Comparison of ENCODE assay signal across 25 mouse cellular contexts in genomic region chr13:91990709-91991284, GRCm38 (mm10).
DNase-seq lines count a peak whose midpoint lies in the region; ATAC-seq and TF ChIP-seq lines count a peak whose summit lies in the region.
"Had no signal": no experiment of that assay in that cellular context is flagged by ENCODE, and none has a peak within 500 bp of the region (broad histone marks: within the 10 kb centered on the region; RNA-seq: fewer than 3 reads in every experiment).

No protein-coding gene starts in this region.

- no peak overlapping the region for H3K9ac ChIP-seq in lung, postnatal 0 days (replicated peaks; ENCODE audit: low read depth)
- H3K9ac ChIP-seq in intestine, embryonic 16.5 days (ENCODE audit: low read depth, low read length), result no peak overlapping the region
- H3K9ac ChIP-seq: embryonic facial prominence, embryonic 13.5 days; forebrain, embryonic 12.5 days; forebrain, embryonic 15.5 days; hindbrain, embryonic 15.5 days had no signal

- TF ChIP-seq POLR2A in olfactory bulb, adult 2 months (IDR thresholded peaks at IDR 0.05; ENCODE audit: insufficient read depth, low read depth, low read length), result no peak

- ATAC-seq in lung, postnatal 0 days, result no peak
- peak; percentile 68 for ATAC-seq in common myeloid progenitor, adult 5-6 weeks (replicated peaks; ENCODE audit: low read depth, poor library complexity, severe bottlenecking)
- ATAC-seq in megakaryocyte, adult 5-6 weeks (ENCODE audit: poor library complexity, severe bottlenecking), result peak; percentile 56
- no peak for ATAC-seq in intestine, embryonic 16.5 days
- ATAC-seq: activated CD4-positive, CD25-positive, alpha-beta regulatory T cell, adult 4 months; forebrain, embryonic 15.5 days had no signal

- H3K36me3 ChIP-seq in lung, postnatal 0 days (ENCODE audit: insufficient read depth, low read length), result no peaks in the 10 kb centered on the region
- no peaks in the 10 kb centered on the region for H3K36me3 ChIP-seq in intestine, embryonic 16.5 days (ENCODE audit: control insufficient read depth, insufficient read depth, low read length)
- H3K36me3 ChIP-seq: embryonic facial prominence, embryonic 10.5 days; embryonic facial prominence, embryonic 13.5 days; forebrain, embryonic 12.5 days; forebrain, embryonic 15.5 days; hindbrain, embryonic 15.5 days had no signal

- TF ChIP-seq CTCF in lung, postnatal 0 days (IDR thresholded peaks at IDR 0.05), result no peak
- no peak for TF ChIP-seq CTCF in olfactory bulb, adult 2 months (IDR thresholded peaks at IDR 0.05; ENCODE audit: insufficient read depth, low read depth, low read length)

- no peaks in the 10 kb centered on the region for H3K9me3 ChIP-seq in lung, postnatal 0 days (ENCODE audit: low read length)
- H3K9me3 ChIP-seq in intestine, embryonic 16.5 days (ENCODE audit: control insufficient read depth, low read length), result no peaks in the 10 kb centered on the region
- H3K9me3 ChIP-seq: embryonic facial prominence, embryonic 10.5 days; embryonic facial prominence, embryonic 13.5 days; forebrain, embryonic 15.5 days; hindbrain, embryonic 15.5 days had no signal

- H3K27ac ChIP-seq in lung, postnatal 0 days (ENCODE audit: low read length), result no peak overlapping the region
- H3K27ac ChIP-seq in olfactory bulb, adult 2 months (ENCODE audit: insufficient read depth, low read depth, low read length), result 0 out of 2 replicates have a peak overlapping the region, but pooled peaks have one; percentile 51
- H3K27ac ChIP-seq in intestine, embryonic 16.5 days (ENCODE audit: low read length), result no peak overlapping the region
- H3K27ac ChIP-seq: embryonic facial prominence, embryonic 10.5 days; embryonic facial prominence, embryonic 13.5 days; forebrain, embryonic 12.5 days; forebrain, embryonic 15.5 days; hindbrain, embryonic 15.5 days had no signal

- no peaks in the 10 kb centered on the region for H3K4me1 ChIP-seq in lung, postnatal 0 days (ENCODE audit: insufficient read depth, low read depth, low read length)
- H3K4me1 ChIP-seq in olfactory bulb, adult 2 months (ENCODE audit: control insufficient read depth, insufficient read depth, low read length), result peaks cover 10% of the 10 kb centered on the region; the same call in 1 of the 2 replicates
- H3K4me1 ChIP-seq in intestine, embryonic 16.5 days (ENCODE audit: control insufficient read depth, insufficient read depth, low read length), result no peaks in the 10 kb centered on the region
- H3K4me1 ChIP-seq: embryonic facial prominence, embryonic 10.5 days; embryonic facial prominence, embryonic 13.5 days had no signal

- peak; percentile 19 for DNase-seq in lung, postnatal 0 days (ENCODE audit: low spot score)
- DNase-seq in lung, postnatal 10 days, result no peak
- DNase-seq in testis, postnatal 14 days (ENCODE audit: low spot score), result no peak
- DNase-seq in urinary bladder, adult 2 months (ENCODE audit: low spot score), result no peak
- DNase-seq: adrenal gland, postnatal 10 days; adrenal gland, postnatal 36 days; cerebellum, adult 18-20 months; cerebellum, adult 9-10 months; cerebellum, postnatal 14 days; embryo, embryonic 11 days; gastrocnemius, postnatal 10 days; gastrocnemius, postnatal 36 days; heart, adult 18-20 months had no signal

- H3K4me2 ChIP-seq in lung, postnatal 0 days (replicated peaks; ENCODE audit: low read depth, low read length), result no peak overlapping the region
- H3K4me2 ChIP-seq in intestine, embryonic 16.5 days (ENCODE audit: low read depth, low read length), result no peak overlapping the region
- H3K4me2 ChIP-seq: embryonic facial prominence, embryonic 13.5 days; forebrain, embryonic 12.5 days; forebrain, embryonic 15.5 days; heart, embryonic 11.5 days; hindbrain, embryonic 15.5 days had no signal

- WGBS in lung, postnatal 0 days, result 39% methylated on average over 6 of the region's 6 CpGs
- WGBS in olfactory bulb, adult 2 months, result 52% methylated on average over 6 of the region's 6 CpGs
- 74% methylated on average over 6 of the region's 6 CpGs for WGBS in intestine, embryonic 16.5 days

- H3K27me3 ChIP-seq in lung, postnatal 0 days (replicated peaks; ENCODE audit: insufficient read depth, low read length), result no peaks in the 10 kb centered on the region
- no peaks in the 10 kb centered on the region for H3K27me3 ChIP-seq in intestine, embryonic 16.5 days (replicated peaks; ENCODE audit: control insufficient read depth, insufficient read depth, low read length)
- H3K27me3 ChIP-seq: embryonic facial prominence, embryonic 13.5 days; forebrain, embryonic 12.5 days; forebrain, embryonic 15.5 days; hindbrain, embryonic 15.5 days had no signal

- TF ChIP-seq EP300 in lung, postnatal 0 days (IDR thresholded peaks at IDR 0.05), result no peak

- H3K4me3 ChIP-seq in lung, postnatal 0 days (ENCODE audit: low read depth, low read length), result no peak overlapping the region
- H3K4me3 ChIP-seq in olfactory bulb, adult 2 months (ENCODE audit: insufficient read depth, low read depth, low read length), result no peak overlapping the region
- H3K4me3 ChIP-seq in intestine, embryonic 16.5 days (ENCODE audit: low read length), result no peak overlapping the region
- H3K4me3 ChIP-seq: embryonic facial prominence, embryonic 10.5 days; embryonic facial prominence, embryonic 13.5 days; erythroblast, embryonic 14.5 days; forebrain, embryonic 12.5 days; forebrain, embryonic 15.5 days; hindbrain, embryonic 15.5 days had no signal

Comparison
In these comparisons a context has a peak if more than half of its experiments do, and no peak if none do; other contexts are left out.
1. ATAC-seq: peak in common myeloid progenitor, adult 5-6 weeks (single experiment) and megakaryocyte, adult 5-6 weeks (single experiment); none in lung, postnatal 0 days (single experiment) and intestine, embryonic 16.5 days (single experiment).